Mouse (Mus musculus) adipose tissue, adult 10 weeks (tissue): Measurements from ENCODE around the gene Lrtm1. TPM values are rescaled to one million over a fixed set of nuclear protein-coding genes. Genes with fewer than 3 reads are reported as not detected.

Experiments
- polyA plus RNA-seq: library from polyadenylated mRNA; stranded (reverse); fragments of 350-450 nt; fragmentation: Illumina TruSeq; extraction: RNeasy Lipid Tissue Mini Kit (QIAGEN cat#74804); gene quantifications from one replicate; pipeline ENCODE4 v1.2.3, GENCODE M21; 2014; ENCODE audit warnings: low read depth, low replicate concordance

The Lrtm1 gene
- polyA plus RNA-seq, result 0.94 TPM

DNA sequence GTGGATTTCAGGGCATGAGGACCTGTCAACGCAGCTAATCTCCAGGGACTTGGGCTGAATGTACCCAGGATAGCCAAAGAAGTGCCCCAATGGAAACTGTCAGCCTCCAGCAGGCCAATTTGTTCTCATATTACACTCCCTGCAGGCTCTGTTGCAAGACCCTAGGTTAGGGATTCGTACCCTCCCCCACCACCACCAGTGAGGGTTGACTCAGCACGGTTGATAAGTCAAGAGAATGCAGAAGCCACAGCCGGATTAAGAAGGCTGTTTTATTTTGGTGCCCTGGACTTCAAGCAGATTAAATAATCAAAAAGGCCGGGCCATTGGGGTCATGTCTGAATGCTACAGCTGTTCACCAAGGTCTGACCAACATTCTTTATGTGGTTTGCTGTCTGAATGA, at the start of gene Lrtm1:
Gene Lrtm1 (plus strand): TSS at position 326 of the 400 bp plus-strand sequence.

